9 mouse cellular contexts compared by ENCODE assay signal in genomic region chr7:25301063-25301462, GRCm38 (mm10). TPM values are rescaled to one million over a fixed set of nuclear protein-coding genes. Genes with fewer than 3 reads are reported as not detected.
DNase-seq lines count a peak whose midpoint lies in the region; ATAC-seq and TF ChIP-seq lines count a peak whose summit lies in the region.
"Had no signal": no experiment of that assay in that cellular context is flagged by ENCODE, and none has a peak within 500 bp of the region (broad histone marks: within the 10 kb centered on the region; RNA-seq: fewer than 3 reads in every experiment).

TSS of gene Prr19 (plus strand) at chr7:25301411.

- peaks cover under 1% of the 10 kb centered on the region; the same call in 1 of the 2 replicates for H3K4me1 ChIP-seq in lung, embryonic 14.5 days (ENCODE audit: insufficient read depth)
- H3K4me1 ChIP-seq in liver, embryonic 14.5 days (replicated peaks; ENCODE audit: control insufficient read depth in 2 of 2, insufficient read depth in 2 of 2, low read length in 1 of 2), result peaks cover 4 to 5% of the 10 kb centered on the region in 2 experiments
- H3K4me1 ChIP-seq in intestine, postnatal 0 days (replicated peaks; ENCODE audit: control insufficient read depth, insufficient read depth, low read length), result 0 out of 2 replicates have a peak, but pooled peaks cover under 1% of the 10 kb centered on the region

- no peaks in the 10 kb centered on the region for H3K36me3 ChIP-seq in lung, embryonic 14.5 days (ENCODE audit: insufficient read depth)
- H3K36me3 ChIP-seq in liver, embryonic 14.5 days (replicated peaks; ENCODE audit: control insufficient read depth, insufficient read depth, low read depth), result no peaks in the 10 kb centered on the region
- no peaks in the 10 kb centered on the region for H3K36me3 ChIP-seq in intestine, postnatal 0 days (ENCODE audit: control insufficient read depth, insufficient read depth)

- peaks cover 3% of the 10 kb centered on the region; the same call in 1 of the 2 replicates for H3K27me3 ChIP-seq in lung, embryonic 14.5 days (ENCODE audit: insufficient read depth, low read length)
- H3K27me3 ChIP-seq in liver, embryonic 14.5 days (ENCODE audit: control insufficient read depth, insufficient read depth, low read length), result peaks cover 15% of the 10 kb centered on the region
- peaks cover 10% of the 10 kb centered on the region for H3K27me3 ChIP-seq in intestine, postnatal 0 days (replicated peaks; ENCODE audit: control insufficient read depth, insufficient read depth, low read length)

- no peak within 1 kb of the TSS for H3K4me2 ChIP-seq in lung, embryonic 14.5 days
- H3K4me2 ChIP-seq in liver, embryonic 14.5 days (ENCODE audit: low read depth), result no peak within 1 kb of the TSS
- H3K4me2 ChIP-seq in intestine, postnatal 0 days (replicated peaks; ENCODE audit: low read depth), result no peak within 1 kb of the TSS
- H3K4me2 ChIP-seq: limb, embryonic 13.5 days had no signal

- WGBS in lung, embryonic 14.5 days, result 63% methylated on average over 19 of the region's 19 CpGs
- WGBS in liver, embryonic 14.5 days (ENCODE audit: insufficient replicate concordance), result 52% methylated on average over 19 of the region's 19 CpGs
- 63% methylated on average over 19 of the region's 19 CpGs for WGBS in intestine, postnatal 0 days

- DNase-seq in lung, embryonic 14.5 days, result peak; percentile 66
- no peak for DNase-seq in lung, adult 18-20 months
- peak; percentile 79 for DNase-seq in embryo, embryonic 11 days
- DNase-seq in liver, embryonic 14.5 days (ENCODE audit: low read depth in 3 of 3, low spot score in 3 of 3), result no peak
- peak; percentile 78 for DNase-seq in testis, postnatal 10 days (ENCODE audit: low spot score)
- no peak for DNase-seq in spleen, postnatal 14 days (ENCODE audit: low spot score in 2 of 2)
- DNase-seq in right cerebral cortex, postnatal 36 days (ENCODE audit: low spot score in 2 of 2), result no peak

- no peak for TF ChIP-seq EP300 in liver, embryonic 14.5 days (IDR thresholded peaks at IDR 0.05; ENCODE audit: low read depth)

- H3K27ac ChIP-seq in lung, embryonic 14.5 days (ENCODE audit: low read depth), result no peak within 1 kb of the TSS
- no peak within 1 kb of the TSS for H3K27ac ChIP-seq in liver, embryonic 14.5 days
- no peak within 1 kb of the TSS for H3K27ac ChIP-seq in intestine, postnatal 0 days (ENCODE audit: low read depth, low read length)
- H3K27ac ChIP-seq: limb, embryonic 13.5 days had no signal

- H3K9me3 ChIP-seq in lung, embryonic 14.5 days (ENCODE audit: low read depth, low read length), result no peaks in the 10 kb centered on the region
- H3K9me3 ChIP-seq in liver, embryonic 14.5 days (ENCODE audit: control insufficient read depth, low read length), result no peaks in the 10 kb centered on the region
- H3K9me3 ChIP-seq in intestine, postnatal 0 days (ENCODE audit: control insufficient read depth), result no peaks in the 10 kb centered on the region
- H3K9me3 ChIP-seq: limb, embryonic 13.5 days had no signal

- no peak for ATAC-seq in lung, embryonic 14.5 days (ENCODE audit: insufficient read depth)
- ATAC-seq in liver, embryonic 14.5 days (ENCODE audit: insufficient read depth), result 0 out of 2 replicates have a peak, but pooled peaks have one; percentile 14
- no peak for ATAC-seq in intestine, postnatal 0 days

- TF ChIP-seq CTCF in lung, embryonic 14.5 days (IDR thresholded peaks at IDR 0.05; ENCODE audit: low read depth), result no peak
- TF ChIP-seq CTCF in liver, embryonic 14.5 days (IDR thresholded peaks at IDR 0.05; ENCODE audit: low read depth), result no peak
- TF ChIP-seq CTCF in intestine, postnatal 0 days (IDR thresholded peaks at IDR 0.05; ENCODE audit: low read depth), result no peak

- no peak within 1 kb of the TSS for H3K9ac ChIP-seq in lung, embryonic 14.5 days
- H3K9ac ChIP-seq in liver, embryonic 14.5 days (replicated peaks), result no peak within 1 kb of the TSS
- no peak within 1 kb of the TSS for H3K9ac ChIP-seq in intestine, postnatal 0 days (ENCODE audit: low read depth, low read length)
- H3K9ac ChIP-seq: limb, embryonic 13.5 days had no signal

- H3K4me3 ChIP-seq in lung, embryonic 14.5 days (ENCODE audit: low read depth, low read length), result no peak within 1 kb of the TSS
- H3K4me3 ChIP-seq in liver, embryonic 14.5 days (ENCODE audit: insufficient read depth in 1 of 2, low read depth in 2 of 2, low read length in 2 of 2), result no peak within 1 kb of the TSS
- no peak within 1 kb of the TSS for H3K4me3 ChIP-seq in intestine, postnatal 0 days (ENCODE audit: low read depth, low read length)
- H3K4me3 ChIP-seq: limb, embryonic 13.5 days had no signal

RNA-seq across cellular contexts. Expression of gene Prr19, which starts in this region (rescaled TPM):
- 0.26 and 0.29 TPM in 2 replicates for polyA plus RNA-seq in lung, embryonic 14.5 days (2014; fragmentation: Nextera tagmentation; extraction: Ambion mirVana)
- 0.03 and 0.04 TPM in 2 replicates for polyA plus RNA-seq in liver, embryonic 14.5 days (2012; rRNA removed)
- not detected in 2 replicates for polyA plus RNA-seq in liver, embryonic 14.5 days (2014; fragmentation: Nextera tagmentation; extraction: Ambion mirVana)
- polyA plus RNA-seq in intestine, postnatal 0 days (2015; fragmentation: Nextera tagmentation; extraction: Ambion mirVana), result 0.12 TPM in 1 of 2 replicates, not detected in the other

Comparison
In these comparisons a context has a peak if more than half of its experiments do, and no peak if none do; other contexts are left out.
1. Peak in DNase-seq in lung, embryonic 14.5 days; RNA of the gene not detected or under 1 TPM.
2. Peak in ATAC-seq in liver, embryonic 14.5 days; RNA of the gene not detected or under 1 TPM.
3. DNase-seq: peak in embryo, embryonic 11 days (single experiment) and testis, postnatal 10 days (single experiment); none in lung, adult 18-20 months (0 of 2), liver, embryonic 14.5 days (0 of 3), spleen, postnatal 14 days (0 of 2) and right cerebral cortex, postnatal 36 days (0 of 2).